Mouse (Mus musculus) bone marrow, adult 2 months (tissue): Measurements from ENCODE around the gene Olfr1256. TPM values are rescaled to one million over a fixed set of nuclear protein-coding genes. Genes with fewer than 3 reads are reported as not detected.

Experiments
- H3K27ac ChIP-seq: fragments of 200-500 bp; 2 replicates; pipeline ENCODE4 v1.5.1; 2012; ENCODE audit warnings: low read depth, mild to moderate bottlenecking, control low read depth, inconsistent platforms, low read length; ENCODE audit not compliant: control insufficient read depth, poor library complexity, insufficient read depth
- H3K4me1 ChIP-seq: fragments of 200-500 bp; 2 replicates; pipeline ENCODE4 v1.6.1; 2011; ENCODE audit warnings: low read length; ENCODE audit not compliant: control insufficient read depth, insufficient read depth
- H3K4me3 ChIP-seq: fragments of 200-500 bp; replicated peaks from 2 replicates; pipeline ENCODE3; 2011; ENCODE audit warnings: mild to moderate bottlenecking, low read depth, low read length, control low read depth; ENCODE audit not compliant: control insufficient read depth
- CTCF ChIP-seq: fragments of 200-500 bp; IDR thresholded peaks from 2 replicates; pipeline ENCODE4 v1.5.1; 2011; ENCODE audit warnings: low read length, control low read depth; ENCODE audit not compliant: control insufficient read depth, insufficient read depth
- POLR2A ChIP-seq: fragments of 200-500 bp; IDR thresholded peaks from 2 replicates; pipeline ENCODE4 v1.6.1; 2011; ENCODE audit warnings: low read depth, mild to moderate bottlenecking, control low read depth, low read length, borderline replicate concordance; ENCODE audit not compliant: control insufficient read depth
- WGBS: fragments of 180-500 bp; shearing (Covaris S2); methylation state at CpG from one replicate; pipeline ENCODE4 v1.1.7; 2018; 5-methylcytosine and 5-hydroxymethylcytosine counted together
- polyA plus RNA-seq: library from polyadenylated mRNA; stranded (reverse); fragments of >200 nt; gene quantifications from 2 replicates; pipeline ENCODE4 v1.2.4, GENCODE M21; 2011; ENCODE audit warnings: low replicate concordance; ENCODE audit not compliant: missing spikeins, insufficient read depth, insufficient read length

Olfr1256 gene
- not detected in 2 replicates for polyA plus RNA-seq

DNA sequence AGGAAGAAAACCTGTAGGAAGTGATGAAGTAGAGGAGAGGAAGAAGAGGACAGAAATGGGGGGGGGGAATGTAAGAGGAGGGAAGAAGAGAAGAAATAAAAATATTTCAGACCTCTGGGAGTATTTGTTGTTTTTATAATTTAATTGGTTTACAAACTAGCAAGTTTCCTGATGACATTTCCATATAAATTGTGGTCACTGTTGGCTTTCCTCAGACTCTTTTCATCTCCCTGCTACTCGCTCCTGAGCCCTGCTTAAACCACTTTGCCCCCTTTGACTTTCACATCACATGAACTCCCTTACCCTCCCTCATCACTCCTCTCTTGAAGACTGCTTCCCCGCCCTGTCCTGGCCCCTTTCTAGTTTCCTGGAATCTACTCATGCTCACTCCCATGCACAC is at the start of gene Olfr1256:
TSS of gene Olfr1256 (minus strand) at position 101 of the 400 bp plus-strand sequence.
- Histone ChIP-seq H3K27ac (no peak within 1 kb of the TSS), H3K4me3 (no peak within 1 kb of the TSS), H3K4me1 (no peaks in the 10 kb centered on the region)
- 63% methylated on average over 2 of the region's 2 CpGs for WGBS
- TF ChIP-seq CTCF (no peak), POLR2A (no peak)

DNA sequence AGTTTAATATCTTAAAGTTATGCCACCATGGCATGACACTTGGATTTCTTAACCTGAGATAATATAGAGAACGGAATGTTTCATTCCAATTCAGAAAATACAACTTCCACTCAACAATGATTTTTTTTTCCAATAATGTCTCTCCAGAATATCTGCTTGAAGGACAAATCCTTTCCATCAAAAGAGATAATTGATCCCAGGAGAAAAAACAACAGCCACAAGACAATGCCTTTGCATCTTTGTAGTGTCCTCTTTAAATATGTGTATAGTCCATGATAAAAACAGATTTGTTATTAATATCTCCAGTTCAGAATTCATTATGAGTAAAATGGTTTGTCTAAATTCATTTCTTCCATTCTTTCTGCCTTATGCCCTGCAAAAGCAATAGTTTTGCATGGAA is 36.8 kb upstream of the Olfr1256 start, which contains the start of gene Olfr1257:
TSS of gene Olfr1257 (plus strand) at position 301 of the 400 bp plus-strand sequence.
- WGBS = 84% methylated on average over 1 of the region's 1 CpGs
- Histone ChIP-seq H3K27ac (no peak within 1 kb of the TSS), H3K4me1 (no peaks in the 10 kb centered on the region), H3K4me3 (no peak within 1 kb of the TSS)
- TF ChIP-seq CTCF (no peak), POLR2A (no peak)

DNA sequence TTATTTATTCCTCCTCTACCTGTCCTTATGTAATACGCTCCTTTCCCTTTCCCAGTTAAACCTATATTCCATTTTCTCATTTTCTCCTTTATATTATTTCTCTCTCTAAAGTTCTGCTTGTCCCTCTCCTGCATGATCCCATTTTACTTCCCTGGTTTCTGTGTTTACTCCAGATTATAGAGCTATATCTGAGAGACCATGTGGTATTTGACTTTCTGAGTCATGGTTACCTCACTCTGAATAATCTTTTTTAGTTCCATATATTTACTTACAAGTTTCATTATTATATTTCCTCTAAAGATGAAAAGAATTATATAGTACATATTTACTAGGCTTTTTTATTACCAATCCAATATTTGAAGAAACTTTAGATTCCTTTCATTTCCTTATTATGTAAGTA is 7.9 kb upstream of the Olfr1256 start:
- Histone ChIP-seq H3K4me3 (no peak overlapping the region), H3K4me1 (no peaks in the 10 kb centered on the region), H3K27ac (no peak overlapping the region)
- TF ChIP-seq POLR2A (no peak), CTCF (no peak)
- WGBS = 74% methylated on average over 1 of the region's 1 CpGs

DNA sequence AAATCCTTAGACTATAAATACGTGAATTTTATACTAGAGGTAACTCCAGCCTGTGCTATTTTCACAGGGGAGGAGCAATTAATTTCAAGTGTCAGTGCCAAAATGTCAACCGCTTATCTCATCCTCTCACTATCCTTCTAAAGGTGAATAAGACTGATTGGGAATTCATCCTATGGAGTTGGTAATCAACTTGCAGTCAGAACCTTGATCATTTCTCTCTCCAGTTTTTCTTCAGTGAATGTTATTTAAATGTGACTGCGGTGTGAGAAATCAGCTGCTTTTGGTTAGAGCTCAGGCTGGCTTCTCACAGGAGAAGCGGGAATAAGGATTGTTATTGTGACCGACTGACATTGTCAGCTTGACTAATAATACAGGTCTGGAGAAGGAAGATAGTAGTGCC is 6.8 kb upstream of the Olfr1256 start, which contains the start of gene Olfr48:
TSS of gene Olfr48 (minus strand) at position 101 of the 400 bp plus-strand sequence.
- 84% methylated on average over 5 of the region's 5 CpGs for WGBS
- no peak for TF ChIP-seq POLR2A
- no peak for TF ChIP-seq CTCF
- Histone ChIP-seq H3K4me3 (no peak within 1 kb of the TSS), H3K27ac (no peak within 1 kb of the TSS), H3K4me1 (no peaks in the 10 kb centered on the region)

GRCm38 (mm10) chr2:89820216-89820615 is 21.1 kb downstream of the Olfr1256 start:
- 84% methylated on average over 1 of the region's 1 CpGs for WGBS
- Histone ChIP-seq H3K27ac (no peak overlapping the region), H3K4me1 (no peaks in the 10 kb centered on the region), H3K4me3 (no peak overlapping the region)
- no peak for TF ChIP-seq CTCF
- no peak for TF ChIP-seq POLR2A

GRCm38 (mm10) chr2:89811751-89812150 is 29.6 kb downstream of the Olfr1256 start, which contains the start of gene Olfr1255:
TSS of gene Olfr1255 (plus strand) at chr2:89812051.
- H3K4me1 ChIP-seq = no peaks in the 10 kb centered on the region
- WGBS = 82% methylated on average over 3 of the region's 3 CpGs
- no peak for TF ChIP-seq POLR2A
- no peak for TF ChIP-seq CTCF
- H3K27ac ChIP-seq = no peak within 1 kb of the TSS
- H3K4me3 ChIP-seq = no peak within 1 kb of the TSS

GRCm38 (mm10) chr2:89810751-89811150 is 30.6 kb downstream of the Olfr1256 start:
- H3K27ac ChIP-seq = no peak overlapping the region
- 67% methylated on average over 2 of the region's 2 CpGs for WGBS
- no peak overlapping the region for H3K4me3 ChIP-seq
- H3K4me1 ChIP-seq = no peaks in the 10 kb centered on the region
- TF ChIP-seq POLR2A (no peak), CTCF (no peak)

DNA sequence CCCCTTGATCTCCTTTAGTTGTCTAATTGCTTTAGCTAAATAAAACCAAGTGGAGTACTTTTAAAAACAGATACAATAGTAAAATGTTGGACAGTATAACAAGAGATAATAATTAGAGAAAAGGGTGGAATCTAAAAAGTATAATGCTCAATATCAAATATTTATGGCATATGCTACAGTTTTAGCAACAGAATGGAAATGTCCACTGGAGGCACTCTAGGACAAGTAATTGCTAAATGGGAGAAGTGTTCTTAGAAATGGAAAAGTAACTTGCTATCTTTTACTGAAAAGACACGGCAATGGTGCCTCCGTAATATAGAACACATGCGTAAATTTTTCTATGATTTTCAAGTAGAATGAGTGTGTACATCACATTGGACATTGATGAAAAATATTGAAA is 41.8 kb downstream of the Olfr1256 start:
- 83% methylated on average over 3 of the region's 3 CpGs for WGBS
- Histone ChIP-seq H3K4me3 (no peak overlapping the region), H3K27ac (no peak overlapping the region), H3K4me1 (no peaks in the 10 kb centered on the region)
- TF ChIP-seq POLR2A = no peak
- TF ChIP-seq CTCF = no peak

GRCm38 (mm10) chr2:89793519-89793918 is 47.8 kb downstream of the Olfr1256 start, which contains the start of gene Olfr1254:
TSS of gene Olfr1254 (minus strand) at chr2:89793619.
- TF ChIP-seq CTCF (no peak), POLR2A (no peak)

More at GRCm38 (mm10) chr2:89793519-89793918, 47.8 kb downstream of the Olfr1256 start, which contains the start of gene Olfr1254:
- H3K4me3 ChIP-seq = no peak within 1 kb of the TSS
- H3K4me1 ChIP-seq = no peaks in the 10 kb centered on the region
- no peak within 1 kb of the TSS for H3K27ac ChIP-seq

Other genes starting within 250 kb of the Olfr1256 start
- gene Olfr1246, start 248.4 kb downstream of the Olfr1256 start, polyA plus RNA-seq = not detected in 2 replicates
- not detected in 2 replicates for gene Olfr1247, start 227.4 kb downstream of the Olfr1256 start, polyA plus RNA-seq
- not detected in 2 replicates for gene Olfr1248, start 223.3 kb downstream of the Olfr1256 start, polyA plus RNA-seq
- gene Olfr1249, start 206.6 kb downstream of the Olfr1256 start, polyA plus RNA-seq = not detected in 2 replicates
- gene Olfr1250, start 180.1 kb downstream of the Olfr1256 start, polyA plus RNA-seq = 0.45 TPM in 1 of 2 replicates, not detected in the other
- gene Olfr1251, start 169.6 kb downstream of the Olfr1256 start, polyA plus RNA-seq = not detected in 2 replicates
- not detected in 2 replicates for gene Olfr1252, start 116.5 kb downstream of the Olfr1256 start, polyA plus RNA-seq
- gene Olfr1253, start 84.5 kb downstream of the Olfr1256 start, polyA plus RNA-seq = not detected in 2 replicates
- 0.70 TPM in 1 of 2 replicates, not detected in the other for gene Olfr1254, start 47.9 kb downstream of the Olfr1256 start, polyA plus RNA-seq
- gene Olfr1255, start 29.5 kb downstream of the Olfr1256 start, polyA plus RNA-seq = not detected in 2 replicates
- not detected in 2 replicates for gene Olfr48, start 6.7 kb upstream of the Olfr1256 start, polyA plus RNA-seq
- not detected in 2 replicates for gene Olfr1257, start 36.9 kb upstream of the Olfr1256 start, polyA plus RNA-seq
- gene Olfr1258, start 85.8 kb upstream of the Olfr1256 start, polyA plus RNA-seq = not detected in 2 replicates
- not detected in 2 replicates for gene Olfr1259, start 107.1 kb upstream of the Olfr1256 start, polyA plus RNA-seq
- not detected in 2 replicates for gene Olfr1260, start 132.8 kb upstream of the Olfr1256 start, polyA plus RNA-seq
- gene Olfr1261, start 149.7 kb upstream of the Olfr1256 start, polyA plus RNA-seq = not detected in 2 replicates
- gene Olfr1262, start 158.6 kb upstream of the Olfr1256 start, polyA plus RNA-seq = not detected in 2 replicates
- not detected in 2 replicates for gene Olfr1263, start 170.6 kb upstream of the Olfr1256 start, polyA plus RNA-seq
- 0.31 TPM in 1 of 2 replicates, not detected in the other for gene Olfr1264, start 184.0 kb upstream of the Olfr1256 start, polyA plus RNA-seq
- gene Olfr1265, start 193.8 kb upstream of the Olfr1256 start, polyA plus RNA-seq = not detected in 2 replicates
- not detected in 2 replicates for gene Olfr140, start 222.0 kb upstream of the Olfr1256 start, polyA plus RNA-seq